Mouse (Mus musculus) spleen, postnatal 14 days (tissue): ENCODE measurements around the gene Nme3.
A peak's percentile ranks its signal among the peaks of the same experiment; 100 is the strongest.
"Not testable (repeated sequence)": the region's sequence is repeated elsewhere in the genome, so short reads cannot be mapped to it uniquely, and the experiment has no call there.

Experiments
- DNase-seq, 2 experiments: peaks; one replicate each; pipeline ENCODE4 v3.0.0; 2021 to 2022; ENCODE audit warnings: low spot score in 2 of 2

Nme3 gene

GRCm38 (mm10) chr17:24900014-24900413 is 3.7 kb downstream of the Nme3 start:
- no peak for DNase-seq

GRCm38 (mm10) chr17:24902124-24902523 is 5.8 kb downstream of the Nme3 start:
- no peak for DNase-seq

- peak; percentile 46 to 65 for DNase-seq
Measured at GRCm38 (mm10) chr17:24902671-24903474, 6.6 kb downstream of the Nme3 start.

- DNase-seq, result no peak
Measured at GRCm38 (mm10) chr17:24903767-24904166, 7.5 kb downstream of the Nme3 start.

GRCm38 (mm10) chr17:24907591-24907990 is 11.3 kb downstream of the Nme3 start:
- DNase-seq, result no peak

GRCm38 (mm10) chr17:24913984-24914383 is 17.7 kb downstream of the Nme3 start:
- no peak for DNase-seq

GRCm38 (mm10) chr17:24923246-24923645 is 26.9 kb downstream of the Nme3 start:
- no peak for DNase-seq

- DNase-seq, result no peak
Measured at GRCm38 (mm10) chr17:24929506-24929905, 33.2 kb downstream of the Nme3 start.

GRCm38 (mm10) chr17:24932431-24932830 is 36.1 kb downstream of the Nme3 start:
- DNase-seq, result no peak

- no peak for DNase-seq
Measured at GRCm38 (mm10) chr17:24933163-24933562, 36.9 kb downstream of the Nme3 start.

GRCm38 (mm10) chr17:24934926-24935325 is 38.6 kb downstream of the Nme3 start:
- DNase-seq, result no peak

GRCm38 (mm10) chr17:24935666-24936065 is 39.4 kb downstream of the Nme3 start:
- no peak for DNase-seq

- peak; percentile 95 to 96 for DNase-seq
Measured at GRCm38 (mm10) chr17:24936259-24937237, 40.2 kb downstream of the Nme3 start, which contains the start of gene Mapk8ip3. TSS of gene Mapk8ip3 (minus strand) at chr17:24936977.

GRCm38 (mm10) chr17:24937266-24937665 is 41.0 kb downstream of the Nme3 start:
- no peak for DNase-seq

- peak; percentile 29 to 46 for DNase-seq
Measured at GRCm38 (mm10) chr17:24942453-24942852, 46.2 kb downstream of the Nme3 start.

GRCm38 (mm10) chr17:24943036-24943435 is 46.7 kb downstream of the Nme3 start:
- DNase-seq, result no peak

GRCm38 (mm10) chr17:24943589-24943988 is 47.3 kb downstream of the Nme3 start:
- not testable (repeated sequence) for DNase-seq
